Comparison of ENCODE assay signal across 9 mouse cellular contexts in the genomic region with DNA sequence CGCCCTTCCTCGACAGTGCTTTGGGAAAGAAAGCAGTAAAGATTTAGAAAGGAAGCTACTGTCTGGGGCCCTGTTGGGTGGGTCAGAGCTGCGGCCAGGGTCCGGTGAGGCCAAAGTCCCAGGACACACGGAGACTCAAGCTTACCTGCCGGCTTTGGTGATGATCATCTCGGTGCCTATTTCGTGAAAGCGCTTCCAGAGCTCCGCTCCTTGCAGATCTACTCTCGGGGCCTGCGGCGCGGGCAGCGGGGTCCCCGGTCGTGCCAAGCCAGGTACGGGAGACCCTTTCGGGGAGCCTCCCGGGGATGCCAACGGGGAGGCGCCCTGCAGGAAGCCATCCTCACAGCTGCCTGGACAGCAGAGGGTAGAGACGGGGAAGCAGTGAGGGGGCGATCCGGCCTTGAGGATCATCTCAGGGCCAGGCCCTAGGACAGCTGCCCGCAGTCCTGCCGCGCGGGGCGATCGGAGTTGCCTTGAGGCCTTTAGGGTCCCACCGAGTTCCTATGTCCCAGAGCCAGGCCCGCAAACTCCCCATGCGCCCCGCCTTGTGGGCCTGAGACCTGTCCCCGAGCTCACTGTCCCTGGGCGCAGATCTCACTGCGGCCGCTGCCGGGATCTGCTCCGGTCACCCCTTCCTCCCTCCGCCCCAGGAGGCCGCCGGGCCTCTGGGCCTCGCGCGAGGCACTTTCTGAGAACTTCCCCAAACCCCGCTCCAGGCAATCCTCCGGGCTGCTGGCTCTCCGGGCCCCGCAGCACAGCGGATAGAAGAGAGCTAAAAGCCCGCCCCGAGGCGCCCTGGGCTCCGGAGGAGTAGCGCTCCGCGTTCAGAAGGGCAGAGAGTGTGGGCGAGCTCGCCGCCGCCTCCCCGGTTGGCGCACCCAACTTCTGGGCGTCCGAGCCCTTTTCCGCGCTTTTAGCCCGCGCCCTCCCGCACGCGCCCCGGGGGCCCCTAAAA. TPM values are rescaled to one million over a fixed set of nuclear protein-coding genes. Genes with fewer than 3 reads are reported as not detected.
DNase-seq lines count a peak whose midpoint lies in the region; ATAC-seq and TF ChIP-seq lines count a peak whose summit lies in the region.
"Had no signal": no experiment of that assay in that cellular context is flagged by ENCODE, and none has a peak within 500 bp of the region (broad histone marks: within the 10 kb centered on the region; RNA-seq: fewer than 3 reads in every experiment).

No protein-coding gene starts in this region.

- H3K4me2 ChIP-seq in embryonic facial prominence, embryonic 14.5 days (ENCODE audit: low read depth, low read length): peak overlapping the region; percentile 78
- peak overlapping the region; percentile 62 for H3K4me2 ChIP-seq in heart, embryonic 16.5 days (ENCODE audit: low read depth, low read length)

- no peaks in the 10 kb centered on the region for H3K9me3 ChIP-seq in embryonic facial prominence, embryonic 14.5 days (ENCODE audit: control insufficient read depth, low read length)
- H3K9me3 ChIP-seq in heart, embryonic 16.5 days (replicated peaks; ENCODE audit: control insufficient read depth, low read length): no peaks in the 10 kb centered on the region

- peak overlapping the region; percentile 86 for H3K27ac ChIP-seq in embryonic facial prominence, embryonic 14.5 days (replicated peaks; ENCODE audit: low read depth, low read length)
- H3K27ac ChIP-seq in heart, embryonic 16.5 days (ENCODE audit: low read length): peak overlapping the region; percentile 85

- TF ChIP-seq CTCF in lung, adult 2 months (IDR thresholded peaks at IDR 0.05; ENCODE audit: insufficient read depth, low read length): no peak

- peak overlapping the region; percentile 79 for H3K9ac ChIP-seq in embryonic facial prominence, embryonic 14.5 days (ENCODE audit: low read depth, low read length)
- peak overlapping the region; percentile 91 for H3K9ac ChIP-seq in heart, embryonic 16.5 days (ENCODE audit: low read length)

- H3K4me3 ChIP-seq in lung, adult 2 months (replicated peaks; ENCODE audit: extremely low read depth, low read depth, low read length): no peak overlapping the region
- H3K4me3 ChIP-seq in embryonic facial prominence, embryonic 14.5 days (ENCODE audit: low read depth, low read length): peak overlapping the region; percentile 57
- H3K4me3 ChIP-seq in heart, embryonic 16.5 days (ENCODE audit: low read length): peak overlapping the region; percentile 76

- H3K36me3 ChIP-seq in embryonic facial prominence, embryonic 14.5 days (ENCODE audit: control insufficient read depth, insufficient read depth, low read length): no peaks in the 10 kb centered on the region
- no peaks in the 10 kb centered on the region for H3K36me3 ChIP-seq in heart, embryonic 16.5 days (ENCODE audit: control insufficient read depth, insufficient read depth)

- 3% methylated on average over 75 of the region's 75 CpGs for WGBS in lung, adult 2 months
- under 1% methylated on average over 26 of the region's 75 CpGs for WGBS in embryonic facial prominence, embryonic 14.5 days
- under 1% methylated on average over 75 of the region's 75 CpGs for WGBS in heart, embryonic 16.5 days

- H3K4me1 ChIP-seq in lung, adult 2 months (ENCODE audit: control insufficient read depth, insufficient read depth, low read length): no peaks in the 10 kb centered on the region; the same call in 1 of the 2 replicates
- H3K4me1 ChIP-seq in embryonic facial prominence, embryonic 14.5 days (ENCODE audit: control insufficient read depth, insufficient read depth, low read length): no peaks in the 10 kb centered on the region
- H3K4me1 ChIP-seq in heart, embryonic 16.5 days (ENCODE audit: control insufficient read depth, insufficient read depth, low read length): 0 out of 2 replicates have a peak, but pooled peaks cover 2% of the 10 kb centered on the region

- peak; percentile 16; the same call in 1 of the 2 replicates for ATAC-seq in embryonic facial prominence, embryonic 14.5 days (ENCODE audit: low read depth)
- ATAC-seq in heart, embryonic 16.5 days (replicated peaks; ENCODE audit: extremely low read depth, insufficient read depth, low FRiP score): peak; percentile 28

- no peak for TF ChIP-seq POLR2A in lung, adult 2 months (IDR thresholded peaks at IDR 0.05; ENCODE audit: borderline replicate concordance, extremely low read depth, low read depth, low read length)

- peaks cover 80% of the 10 kb centered on the region for H3K27me3 ChIP-seq in embryonic facial prominence, embryonic 14.5 days (replicated peaks; ENCODE audit: control insufficient read depth, insufficient read depth, low read length)
- peaks cover 30% of the 10 kb centered on the region for H3K27me3 ChIP-seq in heart, embryonic 16.5 days (ENCODE audit: control insufficient read depth, insufficient read depth, low read length)

- peak; percentile 11 to 29 for DNase-seq in lung, postnatal 4 days
- no peak for DNase-seq in lung, adult 2 months
- DNase-seq in embryonic facial prominence, embryonic 14.5 days (ENCODE audit: low spot score): no peak
- DNase-seq in liver: peak; percentile 23
- peak; percentile 49 for DNase-seq in retina, embryonic 14.5 days (ENCODE audit: low spot score)
- DNase-seq in thymus, postnatal 14 days: no peak
- DNase-seq in frontal cortex, postnatal 10 days (ENCODE audit: low spot score in 2 of 2): no peak

RNA-seq across cellular contexts. Expression of a gene that starts 1.5 kb away (rescaled TPM):
- polyA plus RNA-seq in lung, adult 2 months (2012; rRNA removed): 0.52 and 0.57 TPM in 2 replicates
- 5.7 and 8.2 TPM in 2 replicates for polyA plus RNA-seq in embryonic facial prominence, embryonic 14.5 days (2014; fragmentation: Nextera tagmentation; extraction: Ambion mirVana)
- 7.5 and 8.4 TPM in 2 replicates for polyA plus RNA-seq in heart, embryonic 16.5 days (2015; fragmentation: Nextera tagmentation; extraction: Ambion mirVana)
- polyA plus RNA-seq: liver, adult 2 months had no signal

Comparison
In these comparisons a context has a peak if more than half of its experiments do, and no peak if none do; other contexts are left out.
1. DNase-seq: peak in lung, postnatal 4 days (2 of 2), liver (single experiment) and retina, embryonic 14.5 days (single experiment); none in lung, adult 2 months (single experiment), embryonic facial prominence, embryonic 14.5 days (single experiment), thymus, postnatal 14 days (single experiment) and frontal cortex, postnatal 10 days (0 of 2).